Mouse (Mus musculus) forebrain, embryonic 12.5 days (tissue): ENCODE data around the gene Cadps2. TPM values are rescaled to one million over a fixed set of nuclear protein-coding genes. Genes with fewer than 3 reads are reported as not detected.

Experiments used
- ATAC-seq: fragments of 200-750 bp; cut with Nextera tagmentation; 2 replicates; pipeline ENCODE4 v1.8.0; 2017; ENCODE audit warnings: moderate TSS enrichment; ENCODE audit not compliant: low FRiP score
- H3K27ac ChIP-seq: fragments of 300-500 bp; sonication (generic); 2 replicates; pipeline ENCODE4 v1.5.1; 2016; ENCODE audit warnings: mild to moderate bottlenecking
- H3K27me3 ChIP-seq: fragments of 300-500 bp; sonication (generic); 2 replicates; pipeline ENCODE4 v1.6.1; 2016; ENCODE audit warnings: mild to moderate bottlenecking
- H3K36me3 ChIP-seq: fragments of 300-500 bp; sonication (generic); replicated peaks from 2 replicates; pipeline ENCODE4 v1.6.1; 2016; ENCODE audit warnings: mild to moderate bottlenecking
- H3K4me1 ChIP-seq: fragments of 300-500 bp; sonication (generic); 2 replicates; pipeline ENCODE4 v1.6.1; 2016
- H3K4me2 ChIP-seq: fragments of 300-500 bp; sonication (generic); 2 replicates; pipeline ENCODE4 v1.6.1; 2016; ENCODE audit warnings: mild to moderate bottlenecking, moderate library complexity
- H3K4me3 ChIP-seq: fragments of 300-500 bp; sonication (generic); replicated peaks from 2 replicates; pipeline ENCODE4 v1.5.1; 2016; ENCODE audit warnings: mild to moderate bottlenecking
- H3K9ac ChIP-seq: fragments of 300-500 bp; sonication (generic); 2 replicates; pipeline ENCODE4 v1.6.1; 2016; ENCODE audit warnings: mild to moderate bottlenecking
- H3K9me3 ChIP-seq: fragments of 300-500 bp; sonication (generic); 2 replicates; pipeline ENCODE4 v1.6.1; 2016
- WGBS: fragments of 180-500 bp; shearing (Covaris S2); methylation state at CpG from one replicate; pipeline ENCODE4 v1.1.7; 2016; 5-methylcytosine and 5-hydroxymethylcytosine counted together
- polyA plus RNA-seq: library from polyadenylated mRNA; unstranded; fragments of >200 nt; fragmentation: Nextera tagmentation; extraction: Ambion mirVana; gene quantifications from 2 replicates; pipeline ENCODE4 v1.2.1, GENCODE M21; 2016

Cadps2 gene
- polyA plus RNA-seq, 1 experiment from 2014 or later: 4.0 TPM

DNA sequence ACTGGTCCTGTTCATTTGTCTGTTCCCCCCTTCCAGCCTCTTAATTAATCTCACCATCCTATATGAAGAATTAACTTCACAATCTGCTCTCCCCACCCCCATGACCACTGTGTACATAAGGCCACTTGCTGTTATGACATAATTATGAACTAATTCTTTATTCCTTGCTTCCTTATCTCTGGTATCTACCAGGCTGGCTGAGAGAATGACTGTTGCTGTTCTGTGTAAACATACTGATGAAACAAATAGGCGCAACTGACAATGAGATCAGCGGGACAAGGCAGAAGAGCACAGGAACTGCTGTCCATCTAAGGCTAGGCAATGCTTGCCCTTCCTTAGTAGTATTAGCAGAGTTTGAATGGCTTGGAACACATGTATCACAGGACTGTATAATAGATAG lies 445.1 kb downstream of the Cadps2 start:
- Histone ChIP-seq H3K4me1 (no peaks in the 10 kb centered on the region), H3K36me3 (no peaks in the 10 kb centered on the region), H3K4me2 (no peak overlapping the region), H3K4me3 (no peak overlapping the region), H3K27me3 (peaks cover 11% of the 10 kb centered on the region), H3K9me3 (no peaks in the 10 kb centered on the region), H3K27ac (no peak overlapping the region), H3K9ac (no peak overlapping the region)
- no peak for ATAC-seq
- 92% methylated on average over 2 of the region's 2 CpGs for WGBS

DNA sequence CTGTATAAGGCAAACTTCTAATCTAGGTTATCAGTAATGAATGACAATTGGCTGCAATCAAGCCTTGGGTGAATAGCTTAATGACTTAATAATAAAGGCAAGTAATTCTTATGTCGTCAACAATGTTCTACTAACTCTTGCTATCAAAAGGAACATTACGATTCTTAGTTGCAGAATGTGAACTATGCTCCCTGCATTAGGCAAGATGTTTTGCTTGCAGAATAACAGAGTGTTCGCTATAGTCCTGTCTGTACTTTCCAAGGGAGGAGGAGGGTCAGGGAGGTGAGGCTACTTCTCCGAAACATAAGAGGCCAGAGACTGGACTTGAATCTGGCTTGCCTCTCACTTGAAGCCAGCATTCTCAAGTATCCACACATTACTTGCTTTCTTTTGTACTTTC lies 446.5 kb downstream of the Cadps2 start:
- no peaks in the 10 kb centered on the region for H3K4me1 ChIP-seq
- H3K9me3 ChIP-seq: no peaks in the 10 kb centered on the region
- 78% methylated on average over 4 of the region's 4 CpGs for WGBS
- H3K4me2 ChIP-seq: no peak overlapping the region
- H3K27ac ChIP-seq: no peak overlapping the region
- no peak for ATAC-seq
- no peaks in the 10 kb centered on the region for H3K36me3 ChIP-seq
- no peak overlapping the region for H3K9ac ChIP-seq
- H3K27me3 ChIP-seq: peaks cover 17% of the 10 kb centered on the region
- no peak overlapping the region for H3K4me3 ChIP-seq

DNA sequence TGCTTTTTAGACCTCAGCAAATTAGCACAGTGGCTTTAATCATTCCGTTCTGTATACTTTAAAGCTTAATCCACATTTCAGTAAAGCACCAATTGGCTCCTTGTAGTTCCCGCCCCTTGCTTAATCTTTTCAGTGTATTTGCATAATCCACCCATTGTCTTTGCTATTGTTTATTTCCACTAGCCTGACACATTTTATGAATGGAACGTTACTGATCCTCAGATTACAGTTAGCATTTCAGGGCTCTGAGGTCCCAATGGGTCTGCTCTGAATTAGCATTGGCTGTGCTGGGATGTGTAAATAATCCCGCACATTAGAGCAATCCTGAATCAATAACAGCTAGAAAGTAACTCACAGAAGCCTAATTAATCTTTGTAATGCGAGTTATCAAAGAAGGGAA lies 452.5 kb downstream of the Cadps2 start:
- no peak overlapping the region for H3K4me3 ChIP-seq
- peaks cover 25% of the 10 kb centered on the region for H3K27me3 ChIP-seq
- peaks cover 20% of the 10 kb centered on the region for H3K4me1 ChIP-seq
- H3K27ac ChIP-seq: no peak overlapping the region
- peak; percentile 71 for ATAC-seq
- no peak overlapping the region for H3K4me2 ChIP-seq
- H3K9ac ChIP-seq: no peak overlapping the region
- H3K36me3 ChIP-seq: no peaks in the 10 kb centered on the region
- no peaks in the 10 kb centered on the region for H3K9me3 ChIP-seq
- WGBS: 7% methylated on average over 5 of the region's 5 CpGs

DNA sequence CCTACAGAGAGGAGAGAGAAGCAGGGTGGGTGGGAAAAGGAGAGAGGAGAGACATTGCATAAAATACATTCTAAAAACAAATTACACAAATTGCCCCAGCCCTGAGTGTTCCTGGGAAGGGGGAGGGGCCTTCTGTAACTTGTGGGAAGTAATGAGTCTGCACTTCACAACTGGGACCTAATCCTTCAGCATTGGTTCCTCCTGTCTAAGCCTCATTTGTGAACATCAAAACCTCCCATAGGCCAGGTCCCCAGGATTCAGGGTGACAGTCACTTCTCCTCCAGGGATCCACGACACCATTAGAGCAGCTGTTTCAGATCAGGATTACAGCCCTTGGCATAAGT lies 456.2 kb downstream of the Cadps2 start:
- peak overlapping the region; percentile 75 for H3K27ac ChIP-seq

DNA sequence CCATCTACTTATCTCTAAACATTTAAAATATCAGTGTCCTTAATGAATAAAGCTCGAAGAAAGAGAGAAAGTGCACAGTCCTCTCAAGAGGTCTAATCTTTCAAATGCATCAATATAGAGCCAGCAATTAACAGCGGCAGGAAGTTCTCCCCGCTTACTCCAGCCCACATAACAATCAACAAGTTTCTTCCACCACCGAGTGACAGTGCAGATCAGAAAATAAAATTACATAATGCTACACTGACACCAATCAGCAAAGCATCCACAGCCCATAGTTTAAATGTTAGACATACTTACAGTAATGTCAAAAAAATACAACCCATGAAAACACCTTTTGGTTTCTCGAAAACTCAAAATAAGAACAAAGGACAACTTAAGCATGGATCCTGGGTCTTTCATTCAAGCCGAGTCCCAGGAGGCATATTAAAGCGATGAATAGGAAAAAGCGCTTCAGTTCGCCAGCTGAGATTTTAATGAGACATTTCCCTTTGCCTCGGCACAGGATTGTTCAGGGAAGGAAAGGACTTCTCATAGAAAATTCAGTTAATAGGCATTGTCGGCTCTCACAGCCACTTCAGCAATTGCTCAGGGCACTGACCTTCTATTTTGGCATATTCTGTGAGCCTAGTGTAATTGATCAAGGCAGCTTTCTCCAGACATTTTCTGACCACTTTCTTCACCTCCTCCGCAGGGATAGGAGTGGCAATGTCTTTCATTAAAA lies 456.8 kb downstream of the Cadps2 start:
- 3% methylated on average over 12 of the region's 12 CpGs for WGBS

More for the DNA sequence above, 456.2 kb downstream of the Cadps2 start:
- no peaks in the 10 kb centered on the region for H3K36me3 ChIP-seq
- peaks cover 16% of the 10 kb centered on the region for H3K27me3 ChIP-seq
- 0% methylated on average over 1 of the region's 1 CpGs for WGBS
- peak overlapping the region; percentile 2; the same call in 1 of the 2 replicates for H3K9ac ChIP-seq
- H3K4me1 ChIP-seq: peaks cover 26% of the 10 kb centered on the region
- H3K4me3 ChIP-seq: no peak overlapping the region
- ATAC-seq: peak; percentile 80
- H3K9me3 ChIP-seq: no peaks in the 10 kb centered on the region
- H3K4me2 ChIP-seq: peak overlapping the region; percentile 41

DNA sequence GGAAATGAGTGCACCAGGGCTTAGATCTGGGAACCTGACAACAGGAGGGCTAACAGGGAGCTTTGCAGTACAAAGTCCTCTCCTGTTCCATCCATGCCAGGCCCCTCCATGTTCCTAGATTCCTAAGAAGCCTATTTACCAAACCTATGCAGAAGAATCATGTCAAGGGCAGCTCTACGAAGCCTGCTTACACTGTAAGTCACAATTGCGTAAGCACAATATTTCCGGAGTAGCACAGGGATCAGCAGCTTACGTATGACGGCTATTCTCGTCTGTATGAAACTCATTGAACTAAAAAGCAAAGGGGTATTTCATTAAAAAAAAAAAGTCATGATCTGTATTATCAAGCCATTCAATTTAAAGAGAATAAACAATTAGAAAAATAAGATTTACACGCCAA lies 462.9 kb downstream of the Cadps2 start:
- H3K4me2 ChIP-seq: no peak overlapping the region
- no peak overlapping the region for H3K27ac ChIP-seq
- WGBS: 91% methylated on average over 7 of the region's 7 CpGs
- no peak overlapping the region for H3K9ac ChIP-seq
- H3K4me1 ChIP-seq: peaks cover 2% of the 10 kb centered on the region; the same call in 1 of the 2 replicates
- no peaks in the 10 kb centered on the region for H3K9me3 ChIP-seq
- H3K36me3 ChIP-seq: no peaks in the 10 kb centered on the region
- ATAC-seq: no peak
- no peak overlapping the region for H3K4me3 ChIP-seq
- peaks cover 7% of the 10 kb centered on the region; the same call in 1 of the 2 replicates for H3K27me3 ChIP-seq

More for the DNA sequence above, 456.8 kb downstream of the Cadps2 start:
- Histone ChIP-seq H3K27me3 (peaks cover 13% of the 10 kb centered on the region; the same call in 1 of the 2 replicates), H3K4me2 (peak overlapping the region; percentile 41), H3K9ac (peak overlapping the region; percentile 2; the same call in 1 of the 2 replicates), H3K36me3 (no peaks in the 10 kb centered on the region), H3K4me1 (peaks cover 26% of the 10 kb centered on the region), H3K4me3 (no peak overlapping the region), H3K9me3 (no peaks in the 10 kb centered on the region), H3K27ac (peak overlapping the region; percentile 75)
- ATAC-seq: peak; percentile 79

DNA sequence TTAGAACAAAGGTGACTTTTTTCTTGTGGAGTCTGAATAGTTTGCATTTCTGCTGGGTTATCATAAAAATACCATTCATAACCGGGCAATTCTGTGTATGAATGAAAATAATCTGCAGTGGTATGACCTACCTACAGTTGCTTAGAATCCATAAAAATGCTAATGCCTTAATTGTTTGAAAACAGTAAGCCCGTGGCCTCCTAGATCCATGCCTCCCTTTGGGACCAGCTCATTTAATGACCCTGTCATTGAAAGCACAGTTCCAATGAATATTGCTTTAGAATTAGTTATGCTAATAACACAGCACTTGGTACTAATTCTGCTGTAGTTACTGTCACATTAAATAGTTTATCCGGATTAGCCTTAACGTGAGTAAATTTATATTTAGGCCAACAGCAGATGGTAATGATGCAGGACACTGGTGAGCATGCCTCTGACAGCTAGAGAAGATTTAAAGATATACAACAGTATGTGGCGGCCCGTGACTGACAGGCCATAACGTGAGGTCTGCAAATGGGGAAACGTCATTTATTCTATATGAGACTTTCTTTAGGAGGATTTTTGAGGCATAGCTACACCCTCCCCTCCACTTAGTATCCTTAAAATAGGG lies 477.3 kb downstream of the Cadps2 start:
- Histone ChIP-seq H3K9me3 (no peaks in the 10 kb centered on the region), H3K27me3 (peaks cover 6% of the 10 kb centered on the region), H3K9ac (no peak overlapping the region), H3K36me3 (no peaks in the 10 kb centered on the region), H3K4me1 (peaks cover 3% of the 10 kb centered on the region), H3K4me3 (no peak overlapping the region), H3K27ac (no peak overlapping the region), H3K4me2 (no peak overlapping the region)
- no peak for ATAC-seq
- WGBS: 49% methylated on average over 8 of the region's 8 CpGs

DNA sequence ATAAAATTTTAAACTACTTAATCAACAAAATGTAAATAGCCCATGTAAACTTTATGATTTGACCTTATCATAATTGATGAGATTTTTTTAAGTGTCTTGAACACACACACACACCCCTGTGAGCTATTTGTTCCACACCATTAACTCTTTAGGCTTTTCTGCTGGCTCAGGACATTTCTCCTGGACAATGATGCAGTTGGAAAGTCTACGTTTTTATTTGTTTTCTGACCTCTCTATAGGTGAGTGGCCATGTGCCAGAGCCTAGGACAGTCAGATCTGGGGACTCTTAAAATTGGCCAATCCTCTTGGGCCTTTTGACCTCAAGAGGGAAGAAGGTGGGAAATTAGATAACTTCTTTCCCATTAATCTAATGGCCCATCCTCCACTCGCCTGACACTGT lies 478.6 kb downstream of the Cadps2 start:
- Histone ChIP-seq H3K27me3 (peaks cover 11% of the 10 kb centered on the region), H3K27ac (no peak overlapping the region), H3K36me3 (no peaks in the 10 kb centered on the region), H3K4me3 (no peak overlapping the region), H3K4me2 (no peak overlapping the region), H3K4me1 (peaks cover 3% of the 10 kb centered on the region), H3K9ac (no peak overlapping the region), H3K9me3 (no peaks in the 10 kb centered on the region)
- 51% methylated on average over 2 of the region's 2 CpGs for WGBS
- ATAC-seq: no peak

DNA sequence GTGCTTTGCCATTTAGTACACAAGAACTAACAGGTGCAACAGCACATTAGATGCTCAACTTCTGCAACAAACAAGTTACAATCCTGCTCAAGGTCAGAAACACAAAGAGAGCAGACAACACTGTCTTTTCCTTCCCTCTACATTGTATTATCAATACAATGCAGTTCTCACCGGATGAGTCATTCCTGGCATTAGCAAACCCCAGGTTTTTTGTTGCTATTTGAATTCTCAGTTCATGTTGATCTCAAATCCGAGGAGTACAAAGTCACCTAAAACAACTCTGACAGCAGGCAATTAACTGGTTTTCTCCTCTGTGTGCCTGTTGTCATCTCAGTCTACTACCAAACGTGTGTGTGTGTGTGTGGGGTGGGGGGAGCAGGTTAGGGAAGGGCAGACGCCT lies 483.1 kb downstream of the Cadps2 start:
- Histone ChIP-seq H3K4me1 (peaks cover 14% of the 10 kb centered on the region), H3K9ac (no peak overlapping the region), H3K27ac (no peak overlapping the region), H3K4me2 (no peak overlapping the region), H3K4me3 (no peak overlapping the region), H3K9me3 (no peaks in the 10 kb centered on the region), H3K27me3 (peaks cover 15% of the 10 kb centered on the region), H3K36me3 (no peaks in the 10 kb centered on the region)
- ATAC-seq: no peak
- whole genome bisulfite sequencing: 25% methylated on average over 4 of the region's 4 CpGs

DNA sequence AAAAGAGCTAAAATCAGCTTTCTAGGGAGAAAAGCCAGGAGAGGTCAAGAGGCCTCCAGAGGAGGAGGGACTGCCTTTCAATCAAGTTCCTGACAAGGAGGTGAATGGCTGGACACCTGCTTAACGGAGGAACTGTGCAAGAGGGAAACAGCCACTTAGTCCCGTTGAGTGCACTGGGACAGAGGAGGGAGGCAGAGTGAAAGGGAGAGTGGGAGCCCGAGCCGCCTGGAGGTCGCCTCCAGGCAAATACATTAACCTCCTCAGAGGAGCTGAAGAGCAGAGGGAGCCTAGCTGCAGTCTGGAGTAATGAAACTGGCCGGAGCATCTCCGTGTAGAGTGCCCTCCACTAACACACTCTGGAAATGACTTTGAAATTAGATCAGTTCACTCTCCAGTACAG lies 485.7 kb downstream of the Cadps2 start:
- H3K9me3 ChIP-seq: no peaks in the 10 kb centered on the region
- H3K4me1 ChIP-seq: peaks cover 13% of the 10 kb centered on the region
- ATAC-seq: peak; percentile 90
- H3K36me3 ChIP-seq: no peaks in the 10 kb centered on the region
- peaks cover 9% of the 10 kb centered on the region; the same call in 1 of the 2 replicates for H3K27me3 ChIP-seq
- H3K9ac ChIP-seq: no peak overlapping the region
- 2% methylated on average over 7 of the region's 7 CpGs for WGBS
- no peak overlapping the region for H3K27ac ChIP-seq
- H3K4me2 ChIP-seq: peak overlapping the region; percentile 10; the same call in 1 of the 2 replicates
- H3K4me3 ChIP-seq: no peak overlapping the region

DNA sequence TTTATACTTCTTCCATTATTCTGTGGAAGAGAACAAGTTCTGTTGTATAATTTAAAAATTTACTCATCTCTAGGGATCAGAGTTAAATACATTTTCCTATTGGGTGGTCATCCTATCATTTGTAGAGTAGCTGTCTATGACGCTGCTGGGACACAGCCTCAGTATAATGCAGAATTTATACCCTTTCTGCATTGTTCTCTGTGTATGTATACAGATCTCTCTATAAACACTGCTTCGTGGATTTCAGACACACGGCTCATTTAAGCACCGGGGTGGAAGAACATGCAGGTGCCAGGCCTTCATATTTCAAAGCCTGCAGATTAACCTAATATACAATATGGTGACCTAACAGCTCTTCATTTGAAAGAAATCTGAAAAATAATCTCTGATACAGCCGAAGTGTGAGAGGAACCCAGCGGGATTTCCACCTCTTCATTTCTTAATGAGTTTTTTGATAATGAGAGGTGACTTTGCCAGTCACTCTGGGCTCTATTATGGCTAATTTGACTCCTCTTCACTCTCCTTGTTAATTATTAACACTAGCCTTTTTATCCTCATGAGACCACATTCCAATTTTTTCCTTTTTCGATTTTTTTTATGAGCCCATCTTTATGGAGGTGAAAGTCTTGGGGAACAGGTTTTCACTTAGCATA lies 501.7 kb downstream of the Cadps2 start:
- Histone ChIP-seq H3K4me3 (no peak overlapping the region), H3K9me3 (no peaks in the 10 kb centered on the region), H3K4me1 (no peaks in the 10 kb centered on the region), H3K27me3 (peaks cover 14% of the 10 kb centered on the region; the same call in 1 of the 2 replicates), H3K4me2 (no peak overlapping the region), H3K27ac (no peak overlapping the region), H3K36me3 (no peaks in the 10 kb centered on the region), H3K9ac (no peak overlapping the region)
- ATAC-seq: peak; percentile 51; the same call in 1 of the 2 replicates
- 52% methylated on average over 7 of the region's 7 CpGs for WGBS

DNA sequence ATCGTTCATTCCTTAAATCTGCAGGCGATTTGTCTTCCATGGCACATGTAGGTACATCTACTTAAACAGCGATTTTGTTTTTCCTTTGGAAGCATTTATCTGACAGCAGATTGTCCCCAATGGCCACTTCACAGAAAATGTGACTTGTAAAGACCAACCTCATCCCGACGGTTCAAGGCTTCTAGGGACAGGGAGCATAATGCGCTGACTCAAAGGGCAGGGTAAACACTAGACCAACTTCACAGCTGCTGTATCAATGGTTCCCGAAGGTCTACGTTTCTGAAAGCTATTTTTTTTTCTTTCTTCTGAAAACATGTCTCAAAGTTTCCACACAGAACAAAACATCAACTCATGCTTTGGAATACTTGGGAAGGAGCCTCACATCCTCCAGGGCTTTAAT lies 524.3 kb downstream of the Cadps2 start:
- no peak overlapping the region for H3K4me3 ChIP-seq
- H3K27ac ChIP-seq: 0 out of 2 replicates have a peak overlapping the region, but pooled peaks have one; percentile 46
- H3K4me2 ChIP-seq: peak overlapping the region; percentile 34
- no peak overlapping the region for H3K9ac ChIP-seq
- no peaks in the 10 kb centered on the region for H3K36me3 ChIP-seq
- WGBS: 29% methylated on average over 8 of the region's 8 CpGs
- peaks cover 19% of the 10 kb centered on the region for H3K27me3 ChIP-seq
- no peaks in the 10 kb centered on the region for H3K9me3 ChIP-seq
- peaks cover 15% of the 10 kb centered on the region; the same call in 1 of the 2 replicates for H3K4me1 ChIP-seq
- ATAC-seq: peak; percentile 51; the same call in 1 of the 2 replicates
